Mouse (Mus musculus): ENCODE measurements at regions not wholly inside any gene's neighbourhood (a gene's known extent, or its start where the extent isn't known, plus 50 kb on each side); places are given as distances from the start of the nearest gene placed in this dataset.
"Not testable (repeated sequence)": the region's sequence is repeated elsewhere in the genome, so short reads cannot be mapped to it uniquely, and the experiment has no call there.

- not testable (repeated sequence) for DNase-seq
Observed at GRCm38 (mm10) chr6:67954570-67954969, 419.0 kb upstream of the Tacstd2 start.

GRCm38 (mm10) chr6:67931499-67931898 is 395.9 kb upstream of the Tacstd2 start:
- DNase-seq: not testable (repeated sequence)

GRCm38 (mm10) chr6:67922537-67922936 is 386.9 kb upstream of the Tacstd2 start:
- no peak for DNase-seq

GRCm38 (mm10) chr6:67913903-67914302 is 378.3 kb upstream of the Tacstd2 start:
- DNase-seq: no peak

- DNase-seq: no peak
Observed at GRCm38 (mm10) chr6:67913309-67913708, 377.7 kb upstream of the Tacstd2 start.

GRCm38 (mm10) chr6:67896495-67896894 is 360.9 kb upstream of the Tacstd2 start:
- no peak for DNase-seq

GRCm38 (mm10) chr6:67895858-67896257 is 360.3 kb upstream of the Tacstd2 start:
- DNase-seq: no peak

GRCm38 (mm10) chr6:67887586-67887985 is 352.0 kb upstream of the Tacstd2 start:
- DNase-seq: no peak

- no peak for DNase-seq
Observed at GRCm38 (mm10) chr6:67884893-67885292, 349.3 kb upstream of the Tacstd2 start.

GRCm38 (mm10) chr6:67881476-67881875 is 345.9 kb upstream of the Tacstd2 start:
- DNase-seq: not testable (repeated sequence)

GRCm38 (mm10) chr6:67857945-67858344 is 322.3 kb upstream of the Tacstd2 start:
- not testable (repeated sequence) for DNase-seq

GRCm38 (mm10) chr6:67839486-67839885 is 303.9 kb upstream of the Tacstd2 start:
- DNase-seq: not testable (repeated sequence)

GRCm38 (mm10) chr6:67812478-67812877 is 276.9 kb upstream of the Tacstd2 start:
- peak; percentile 6 for DNase-seq

- no peak for DNase-seq
Observed at GRCm38 (mm10) chr6:67791393-67791792, 255.8 kb upstream of the Tacstd2 start.

- no peak for DNase-seq
Observed at GRCm38 (mm10) chr6:67790742-67791141, 255.1 kb upstream of the Tacstd2 start.

- DNase-seq: no peak
Observed at GRCm38 (mm10) chr6:67787091-67787765, 251.6 kb upstream of the Tacstd2 start.

- DNase-seq: no peak
Observed at GRCm38 (mm10) chr6:67778883-67779282, 243.3 kb upstream of the Tacstd2 start.

GRCm38 (mm10) chr6:67754102-67754501 is 218.5 kb upstream of the Tacstd2 start:
- DNase-seq: not testable (repeated sequence)

GRCm38 (mm10) chr6:67725611-67726010 is 190.0 kb upstream of the Tacstd2 start:
- no peak for DNase-seq

GRCm38 (mm10) chr6:67698952-67699351 is 163.4 kb upstream of the Tacstd2 start:
- not testable (repeated sequence) for DNase-seq

- DNase-seq: not testable (repeated sequence)
Observed at GRCm38 (mm10) chr6:67690997-67691396, 155.4 kb upstream of the Tacstd2 start.

- not testable (repeated sequence) for DNase-seq
Observed at GRCm38 (mm10) chr6:67683105-67683504, 147.5 kb upstream of the Tacstd2 start.

- DNase-seq: not testable (repeated sequence)
Observed at GRCm38 (mm10) chr6:67681641-67682040, 146.0 kb upstream of the Tacstd2 start.

- not testable (repeated sequence) for DNase-seq
Observed at GRCm38 (mm10) chr6:67679106-67679505, 143.5 kb upstream of the Tacstd2 start.

GRCm38 (mm10) chr6:67674717-67675116 is 139.1 kb upstream of the Tacstd2 start:
- not testable (repeated sequence) for DNase-seq
